Mouse (Mus musculus) CD4-positive helper T cell, adult 2 months (primary cell): ENCODE data around the gene Usp3.

ENCODE experiments used
- DNase-seq: peaks from one replicate; pipeline ENCODE4 v3.0.0-alpha.2; 2012; ENCODE audit warnings: low read depth, missing footprints, low spot score

The Usp3 gene

GRCm38 (mm10) chr9:66592708-66593612 lies at the start of gene Usp3:
Gene Usp3 (minus strand): TSS chr9:66593142.
- peak; percentile 98 for DNase-seq

- DNase-seq, result no peak
Measured at GRCm38 (mm10) chr9:66640491-66640890, 47.5 kb upstream of the Usp3 start.

- DNase-seq, result no peak
Measured at GRCm38 (mm10) chr9:66639626-66640025, 46.7 kb upstream of the Usp3 start.

- DNase-seq, result peak; percentile 39
Measured at GRCm38 (mm10) chr9:66632441-66632840, 39.5 kb upstream of the Usp3 start.

GRCm38 (mm10) chr9:66630931-66631330 lies 38.0 kb upstream of the Usp3 start:
- DNase-seq, result no peak

- no peak for DNase-seq
Measured at GRCm38 (mm10) chr9:66626661-66627060, 33.7 kb upstream of the Usp3 start.

GRCm38 (mm10) chr9:66625974-66626530 lies 33.1 kb upstream of the Usp3 start:
- no peak for DNase-seq

GRCm38 (mm10) chr9:66624873-66625272 lies 31.9 kb upstream of the Usp3 start:
- no peak for DNase-seq

GRCm38 (mm10) chr9:66623627-66624026 lies 30.7 kb upstream of the Usp3 start:
- no peak for DNase-seq

- DNase-seq, result no peak
Measured at GRCm38 (mm10) chr9:66620581-66620981, 27.6 kb upstream of the Usp3 start.

GRCm38 (mm10) chr9:66620055-66620454 lies 27.1 kb upstream of the Usp3 start:
- DNase-seq, result no peak

GRCm38 (mm10) chr9:66617812-66618211 lies 24.9 kb upstream of the Usp3 start:
- DNase-seq, result no peak

- no peak for DNase-seq
Measured at GRCm38 (mm10) chr9:66616858-66617257, 23.9 kb upstream of the Usp3 start.

GRCm38 (mm10) chr9:66615141-66615540 lies 22.2 kb upstream of the Usp3 start:
- peak; percentile 85 for DNase-seq

GRCm38 (mm10) chr9:66614547-66614946 lies 21.6 kb upstream of the Usp3 start:
- DNase-seq, result no peak

GRCm38 (mm10) chr9:66613667-66614066 lies 20.7 kb upstream of the Usp3 start:
- DNase-seq, result no peak

- DNase-seq, result peak; percentile 81
Measured at GRCm38 (mm10) chr9:66611478-66612093, 18.6 kb upstream of the Usp3 start.

GRCm38 (mm10) chr9:66608817-66609345 lies 15.9 kb upstream of the Usp3 start:
- peak; percentile 28 for DNase-seq

GRCm38 (mm10) chr9:66606851-66607250 lies 13.9 kb upstream of the Usp3 start:
- DNase-seq, result no peak

GRCm38 (mm10) chr9:66605876-66606750 lies 13.2 kb upstream of the Usp3 start:
- no peak for DNase-seq
